In genomic region chr14:30515931-30516723, GRCm38 (mm10) we compare ENCODE assay signal across 10 mouse cellular contexts. TPM values are rescaled to one million over a fixed set of nuclear protein-coding genes. Genes with fewer than 3 reads are reported as not detected.
DNase-seq lines count a peak whose midpoint lies in the region; ATAC-seq and TF ChIP-seq lines count a peak whose summit lies in the region.
"Had no signal": no experiment of that assay in that cellular context is flagged by ENCODE, and none has a peak within 500 bp of the region (broad histone marks: within the 10 kb centered on the region; RNA-seq: fewer than 3 reads in every experiment).

No protein-coding gene starts in this region.

- H3K27ac ChIP-seq in layer of hippocampus, adult 2 months: no peak overlapping the region
- H3K27ac ChIP-seq: embryonic facial prominence, embryonic 12.5 days; stomach, embryonic 15.5 days had no signal

- H3K4me3 ChIP-seq in layer of hippocampus, adult 2 months: no peak overlapping the region
- H3K4me3 ChIP-seq: embryonic facial prominence, embryonic 12.5 days; stomach, embryonic 15.5 days had no signal

- DNase-seq in layer of hippocampus, adult 2 months (ENCODE audit: low spot score in 2 of 2): peak in 1 of 2 experiments; percentile 36
- no peak for DNase-seq in layer of hippocampus, postnatal 25 days (ENCODE audit: extremely low spot score in 1 of 2, low spot score in 1 of 2)
- DNase-seq in ZHBTc4 (ENCODE audit: low read depth, low spot score): peak; percentile 69
- DNase-seq in embryo, embryonic 11 days: peak; percentile 41
- DNase-seq in lung, postnatal 10 days: peak; percentile 30
- DNase-seq in frontal cortex, postnatal 10 days (ENCODE audit: low spot score in 2 of 2): no peak
- no peak for DNase-seq in gastrocnemius, postnatal 10 days

- peak; percentile 82 for TF ChIP-seq CTCF in layer of hippocampus, adult 2 months (conservative IDR thresholded peaks at IDR 0.05)

- no peak for ATAC-seq in inflammation-experienced regulatory T-cells, adult 6 months

RNA-seq across cellular contexts. Expression of gene Cacna1d, which starts 24.9 kb away (rescaled TPM):
- 10 to 100 TPM; 51.9 to 52.2 TPM for total RNA-seq in layer of hippocampus, adult 2 months (2021)
- 10 to 100 TPM; 35.9 to 53.8 TPM for total RNA-seq in layer of hippocampus, postnatal 25 days (2021)
- 1 to 10 TPM; 1.4 to 3.4 (median 2.8) TPM for polyA plus RNA-seq in inflammation-experienced regulatory T-cells, adult 6 months (2017; shearing (Covaris generic))
- total RNA-seq in gastrocnemius, postnatal 10 days (2021): 1 to 10 TPM; 1.2 to 1.4 TPM

RNA-seq across cellular contexts. Expression of gene Tkt, which starts 32.0 kb away (rescaled TPM):
- 100 to 1,000 TPM; 162 to 164 TPM for total RNA-seq in layer of hippocampus, adult 2 months (2021)
- total RNA-seq in layer of hippocampus, postnatal 25 days (2021): 100 to 1,000 TPM; 159 to 182 TPM
- polyA plus RNA-seq in inflammation-experienced regulatory T-cells, adult 6 months (2017; shearing (Covaris generic)): 100 to 1,000 TPM; 203 to 235 (median 209) TPM
- 10 to 100 TPM; 30.1 to 37.1 TPM for total RNA-seq in gastrocnemius, postnatal 10 days (2021)

RNA-seq across cellular contexts. Expression of gene Dcp1a, which starts 36.8 kb away (rescaled TPM):
- 10 to 100 TPM; 22.7 to 23.0 TPM for total RNA-seq in layer of hippocampus, adult 2 months (2021)
- total RNA-seq in layer of hippocampus, postnatal 25 days (2021): 10 to 100 TPM; 19.4 to 20.2 TPM
- 10 to 100 TPM; 29.6 to 54.4 (median 36.3) TPM for polyA plus RNA-seq in inflammation-experienced regulatory T-cells, adult 6 months (2017; shearing (Covaris generic))
- total RNA-seq in gastrocnemius, postnatal 10 days (2021): 10 to 100 TPM; 10.7 to 14.3 TPM

Comparison
In these comparisons a context has a peak if more than half of its experiments do, and no peak if none do; other contexts are left out.
1. DNase-seq: peak in ZHBTc4 (single experiment), embryo, embryonic 11 days (single experiment) and lung, postnatal 10 days (single experiment); none in layer of hippocampus, postnatal 25 days (0 of 2), frontal cortex, postnatal 10 days (0 of 2) and gastrocnemius, postnatal 10 days (single experiment).
2. RNA of gene Cacna1d, which starts 24.9 kb away (total RNA-seq): 35.9 to 53.8 TPM in layer of hippocampus, postnatal 25 days and 51.9 to 52.2 TPM in layer of hippocampus, adult 2 months; 1.2 to 1.4 TPM in gastrocnemius, postnatal 10 days; every median in the first group is over 10 times any median in the second.
3. RNA of gene Tkt, which starts 32.0 kb away (total RNA-seq): 159 to 182 TPM in layer of hippocampus, postnatal 25 days and 162 to 164 TPM in layer of hippocampus, adult 2 months; 30.1 to 37.1 TPM in gastrocnemius, postnatal 10 days; every median in the first group is over 4 times any median in the second.